Mouse (Mus musculus) retina, postnatal 7 days (tissue): ENCODE results near the gene Uqcrq.

Experiments used
- DNase-seq: peaks from one replicate; pipeline ENCODE4 v3.0.0-alpha.2; 2012; ENCODE audit warnings: low read depth, low spot score

Uqcrq gene

DNA sequence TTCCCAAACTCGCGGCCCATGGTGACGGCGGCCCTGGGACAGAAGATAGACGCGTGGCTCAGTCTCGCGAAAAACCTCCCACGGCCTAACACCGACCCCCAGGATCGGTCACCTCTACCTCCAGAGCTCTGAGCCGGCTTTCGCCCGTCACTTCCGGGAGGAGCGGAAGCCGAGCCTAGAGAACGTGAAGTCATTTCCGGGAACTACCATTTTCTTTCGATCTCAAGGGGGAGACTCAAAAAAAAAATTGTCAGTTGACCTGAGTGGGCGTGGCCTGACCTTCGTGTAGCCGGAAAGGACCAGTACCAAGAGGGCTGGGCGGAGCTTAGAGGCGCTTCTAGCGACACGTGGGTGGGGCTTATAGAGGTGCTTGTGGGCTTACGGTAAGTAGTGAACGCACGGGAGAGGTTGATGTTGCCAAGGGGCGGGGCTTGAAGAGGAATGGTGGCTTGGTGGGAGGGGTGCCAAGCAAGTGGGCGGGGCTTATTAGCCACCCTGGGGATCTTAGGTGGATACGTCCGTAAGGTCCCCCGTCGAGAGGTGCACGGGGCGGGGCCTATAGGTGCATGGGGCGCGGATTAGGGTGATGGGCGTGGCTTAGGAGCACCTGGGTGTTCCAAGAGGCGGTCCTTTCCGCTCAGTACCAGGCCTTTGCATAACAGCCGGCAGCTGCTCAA is at the start of gene Uqcrq, which contains the start of gene Gdf9:
Gene Uqcrq (minus strand): TSS at position 162 of the 677 bp plus-strand sequence.
Gene Gdf9 (plus strand): TSS at position 354 of the 677 bp plus-strand sequence.
- DNase-seq: peak; percentile 100

DNA sequence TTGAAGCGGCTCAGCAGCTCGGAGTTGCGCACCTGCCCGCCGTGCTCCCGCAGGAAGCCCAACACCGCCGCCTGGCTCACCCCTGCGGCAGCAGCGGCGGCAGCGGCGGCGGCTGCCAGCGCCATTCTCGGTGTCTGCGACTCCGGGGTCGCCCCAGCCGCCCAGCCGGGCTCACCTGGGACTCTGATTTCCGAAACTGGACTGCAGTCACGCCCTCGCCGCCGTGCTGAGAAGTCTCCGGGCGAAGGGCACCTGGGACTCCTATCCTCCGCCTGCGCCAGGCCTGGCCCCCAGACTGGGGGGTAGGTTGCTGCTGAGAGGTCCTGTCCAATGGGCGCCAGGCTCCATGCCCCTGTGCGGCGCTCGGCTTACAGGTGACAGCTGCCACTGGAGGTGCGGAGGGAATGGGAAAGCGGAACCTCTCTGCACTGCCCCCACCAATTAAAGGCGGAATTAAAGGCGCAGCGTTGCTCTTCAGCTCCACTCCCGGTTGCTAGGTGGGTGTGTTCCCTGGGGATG is 49.2 kb upstream of the Uqcrq start, which contains the start of the genes Gm9945 and Sowaha:
Gene Gm9945 (plus strand): TSS at position 384 of the 519 bp plus-strand sequence.
Gene Sowaha (minus strand): TSS at position 492 of the 519 bp plus-strand sequence.
- no peak for DNase-seq

DNA sequence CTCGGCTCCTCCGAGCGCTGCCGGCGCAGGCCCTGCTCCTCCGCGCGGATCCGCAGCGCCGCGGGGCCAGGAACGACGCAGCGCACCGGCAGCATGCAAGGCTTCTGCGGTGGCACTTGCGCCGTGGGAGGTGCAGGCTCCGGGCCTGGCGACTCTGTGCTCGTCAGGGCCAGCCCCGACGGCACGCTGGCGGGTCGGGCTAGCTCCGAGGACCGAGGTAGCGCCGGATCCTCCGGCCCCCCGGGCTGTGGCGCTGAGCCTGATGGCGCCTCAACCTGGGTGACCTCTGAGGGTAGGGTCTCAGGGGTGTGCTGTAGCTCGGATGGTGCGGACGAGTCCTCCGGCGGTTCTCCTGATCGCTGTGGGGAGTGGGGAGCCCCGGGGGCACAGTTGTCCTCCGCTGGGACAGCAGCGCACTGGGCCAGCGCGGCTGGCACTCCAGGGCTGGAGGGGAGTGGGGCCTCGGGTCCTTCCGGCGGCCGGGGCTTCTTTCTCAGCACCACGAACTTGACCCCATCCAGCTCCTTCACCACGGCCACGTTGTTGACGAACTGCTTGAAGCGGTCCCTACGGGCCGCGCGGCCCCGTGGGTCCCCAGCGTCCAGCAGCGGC is 48.6 kb upstream of the Uqcrq start:
- DNase-seq: no peak

DNA sequence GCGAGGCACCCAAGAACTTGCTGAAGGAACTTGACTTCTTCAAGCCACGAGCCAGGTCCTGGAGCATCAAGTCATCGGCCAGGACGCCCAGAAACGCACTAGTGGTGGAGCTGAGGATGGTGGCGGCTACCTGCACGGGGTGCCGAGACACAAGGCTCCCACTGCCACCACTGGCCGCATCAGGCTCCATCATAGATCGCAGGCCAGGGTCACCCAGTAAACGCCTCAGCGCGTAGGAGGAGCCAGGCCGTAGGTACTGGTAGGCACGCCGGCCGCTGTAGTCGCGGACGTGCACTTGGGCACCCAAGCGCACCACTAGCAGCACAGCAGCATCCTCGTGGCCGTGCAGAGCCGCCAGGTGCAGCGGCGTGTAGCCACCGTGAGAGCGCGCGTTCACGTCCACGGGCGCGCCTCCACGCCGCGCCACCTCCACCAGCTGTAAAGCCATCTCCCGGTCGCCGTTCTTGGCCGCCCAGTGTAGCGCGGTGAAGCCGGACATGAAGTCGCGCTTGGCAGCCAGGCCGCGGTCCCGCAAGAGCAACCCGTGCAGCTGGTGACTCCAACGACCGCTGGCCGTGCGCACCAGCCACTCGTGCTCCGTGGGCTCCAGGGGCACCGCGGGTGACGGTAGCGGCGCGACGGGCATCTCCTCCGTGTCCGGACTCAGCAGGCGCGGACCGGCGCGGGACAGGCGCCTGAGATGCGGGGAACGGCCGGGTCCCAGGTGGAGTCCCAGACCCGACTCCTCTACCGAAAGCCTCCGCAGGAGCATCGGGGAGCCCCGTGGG is 47.9 kb upstream of the Uqcrq start:
- no peak for DNase-seq

DNA sequence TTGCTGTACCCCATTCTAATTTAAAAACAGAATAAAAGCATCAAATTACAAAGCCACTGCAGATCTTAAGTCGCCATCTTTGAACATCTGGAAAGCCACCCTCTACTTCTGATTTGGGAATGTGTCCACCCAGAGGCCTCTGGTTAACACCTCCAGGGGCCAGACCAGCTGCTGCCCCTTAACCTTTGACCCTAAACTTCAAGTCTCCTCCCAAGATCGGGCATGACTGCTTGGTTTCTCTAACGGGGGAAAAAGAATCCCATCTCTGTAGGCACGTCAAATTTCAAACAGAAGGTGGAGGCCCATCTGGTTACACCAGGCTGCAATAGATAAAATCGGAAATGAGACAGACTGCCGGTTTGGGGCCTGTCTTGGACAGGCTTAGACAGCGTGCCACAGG is 47.2 kb upstream of the Uqcrq start:
- DNase-seq: no peak

DNA sequence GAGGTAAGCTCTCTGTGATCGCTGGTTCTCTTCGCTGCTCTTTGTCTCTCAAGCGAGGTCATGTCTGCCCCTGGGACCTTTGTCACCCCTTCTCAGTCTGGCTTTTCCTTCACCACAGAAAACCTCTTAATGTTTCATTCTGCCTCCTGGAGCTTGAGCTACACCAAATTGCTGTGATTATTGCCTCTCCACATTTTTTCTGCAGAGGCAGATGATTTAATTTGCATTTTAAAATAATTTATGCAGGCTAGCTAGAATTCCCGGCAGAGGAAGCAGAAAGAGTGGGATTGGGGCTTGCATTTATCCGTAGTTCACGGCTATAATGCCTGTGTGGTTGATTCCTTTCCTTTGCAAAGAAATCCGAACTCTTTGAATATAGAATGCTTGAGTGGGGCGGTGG is 45.0 kb upstream of the Uqcrq start:
- no peak for DNase-seq

DNA sequence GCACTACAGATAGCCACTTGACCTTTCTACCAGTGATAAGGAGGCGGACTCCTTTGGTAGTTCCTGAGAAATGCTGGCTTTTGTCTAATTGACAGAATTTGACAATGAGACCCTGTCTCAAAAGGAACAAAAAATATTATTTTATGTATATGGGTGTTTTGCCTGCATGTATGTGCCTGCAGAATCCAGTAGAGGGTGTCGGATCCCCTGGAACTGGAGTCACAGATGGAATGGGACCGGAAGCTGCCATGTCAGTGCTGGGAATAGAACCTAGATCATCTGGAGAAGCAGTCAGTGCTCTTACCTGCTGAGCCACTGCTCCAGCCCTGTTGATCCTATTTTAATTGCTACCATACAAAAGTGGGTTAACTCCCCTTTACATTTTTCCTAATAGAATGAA is 42.1 kb upstream of the Uqcrq start:
- no peak for DNase-seq

DNA sequence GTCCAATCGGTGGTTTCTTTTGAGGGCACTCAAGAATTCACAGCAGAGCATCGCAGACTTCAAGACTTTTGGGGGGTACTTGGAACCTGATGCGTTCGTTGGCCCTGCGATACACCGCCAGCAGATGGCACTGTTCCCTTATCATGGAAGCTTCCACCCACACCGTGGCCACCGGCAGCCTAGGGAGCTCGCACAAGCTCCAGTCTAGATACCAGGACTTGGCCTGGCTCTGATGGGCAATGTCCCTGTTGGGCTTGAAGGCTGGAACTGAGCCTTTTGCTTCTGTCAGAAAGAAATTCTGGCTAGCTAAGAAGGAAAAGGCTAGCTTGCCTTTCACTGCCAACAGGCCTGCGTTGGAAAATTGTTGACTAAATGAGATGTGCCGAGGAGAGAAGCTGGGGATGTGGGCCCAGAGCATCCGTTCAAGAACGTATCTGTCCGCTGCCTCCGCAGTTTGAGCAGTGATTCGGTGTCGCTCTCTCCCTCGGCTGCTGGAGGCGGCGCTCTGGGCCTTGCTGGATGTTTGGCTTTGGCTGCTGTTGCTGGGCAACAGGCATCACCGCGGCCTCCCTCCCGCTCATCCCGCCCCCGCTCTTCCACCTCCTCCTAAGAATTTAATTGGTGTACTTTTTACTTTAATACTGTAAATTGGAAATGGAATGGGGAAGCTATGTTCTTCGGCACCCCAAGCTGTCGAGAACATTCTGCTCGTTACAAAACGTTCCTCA is 39.5 kb upstream of the Uqcrq start, which contains the start of gene Gm9837:
Gene Gm9837 (minus strand): TSS at position 512 of the 728 bp plus-strand sequence.
- peak; percentile 82 for DNase-seq

DNA sequence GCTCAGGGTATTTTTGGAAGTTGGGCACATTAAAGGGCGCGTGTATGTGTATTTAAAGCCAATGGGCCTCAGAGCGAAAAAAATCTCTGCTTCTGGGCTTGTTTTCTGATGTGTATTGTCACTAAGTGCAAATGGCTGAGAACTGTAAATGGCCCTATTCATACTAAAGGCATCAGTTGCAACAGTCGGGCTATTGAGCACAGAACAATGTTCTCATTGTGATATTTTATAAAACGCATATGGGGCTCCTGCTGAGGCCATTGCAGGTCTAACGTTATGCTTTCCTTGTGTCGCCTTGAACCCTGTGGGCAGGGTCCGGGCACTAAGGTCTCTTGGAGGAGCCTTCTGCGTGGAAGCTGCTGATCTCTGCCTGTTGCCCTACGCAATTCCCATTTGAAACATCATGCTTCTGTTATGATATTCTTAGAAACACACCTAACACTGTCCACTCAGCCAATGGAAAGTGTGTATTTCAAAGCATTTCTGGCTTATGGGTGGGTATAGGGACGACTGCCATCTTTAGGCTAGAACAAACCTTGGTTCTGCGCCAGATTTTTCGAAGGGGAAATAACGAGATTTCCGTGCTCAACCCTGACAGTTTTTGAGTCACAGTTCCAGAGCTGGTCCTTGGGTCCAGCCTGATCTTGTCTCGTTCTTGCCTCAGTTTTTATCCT is 38.8 kb upstream of the Uqcrq start:
- no peak for DNase-seq

DNA sequence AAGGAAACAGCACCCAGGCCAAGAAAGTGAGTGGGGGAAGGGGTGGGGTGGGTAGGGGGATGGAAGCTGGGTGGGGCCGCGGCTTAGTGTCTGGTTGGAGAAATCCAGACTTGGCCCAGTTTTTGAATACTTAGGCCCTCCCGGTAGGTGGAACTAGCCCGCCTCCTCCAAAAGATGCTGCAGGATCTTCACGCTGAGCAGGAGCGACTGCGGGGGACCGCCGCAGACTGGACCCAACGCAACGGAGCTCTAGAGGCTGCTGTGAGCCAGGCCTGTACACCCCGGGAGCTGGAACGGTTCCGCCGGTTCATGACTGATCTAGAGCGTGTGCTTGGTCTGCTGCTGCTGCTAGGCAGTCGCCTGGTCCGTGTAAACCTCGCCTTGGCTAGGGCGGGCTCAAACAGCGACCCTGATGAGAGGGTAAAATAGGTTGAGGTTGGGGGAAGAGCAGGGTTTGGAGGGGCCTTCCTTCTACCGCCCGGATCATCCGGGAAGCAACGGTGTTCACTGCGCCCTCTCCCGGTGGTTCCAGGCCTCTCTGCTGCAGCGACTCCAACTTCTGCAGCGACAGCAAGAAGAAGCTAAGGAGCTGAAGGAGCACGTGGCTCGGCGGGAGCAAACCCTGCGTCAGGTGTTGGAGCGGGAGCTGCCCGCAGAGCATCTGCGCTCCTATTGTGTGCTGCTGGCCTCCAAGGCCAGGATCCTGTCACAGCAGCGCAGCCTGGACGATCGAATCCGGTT is 35.8 kb upstream of the Uqcrq start:
- DNase-seq: peak; percentile 63

DNA sequence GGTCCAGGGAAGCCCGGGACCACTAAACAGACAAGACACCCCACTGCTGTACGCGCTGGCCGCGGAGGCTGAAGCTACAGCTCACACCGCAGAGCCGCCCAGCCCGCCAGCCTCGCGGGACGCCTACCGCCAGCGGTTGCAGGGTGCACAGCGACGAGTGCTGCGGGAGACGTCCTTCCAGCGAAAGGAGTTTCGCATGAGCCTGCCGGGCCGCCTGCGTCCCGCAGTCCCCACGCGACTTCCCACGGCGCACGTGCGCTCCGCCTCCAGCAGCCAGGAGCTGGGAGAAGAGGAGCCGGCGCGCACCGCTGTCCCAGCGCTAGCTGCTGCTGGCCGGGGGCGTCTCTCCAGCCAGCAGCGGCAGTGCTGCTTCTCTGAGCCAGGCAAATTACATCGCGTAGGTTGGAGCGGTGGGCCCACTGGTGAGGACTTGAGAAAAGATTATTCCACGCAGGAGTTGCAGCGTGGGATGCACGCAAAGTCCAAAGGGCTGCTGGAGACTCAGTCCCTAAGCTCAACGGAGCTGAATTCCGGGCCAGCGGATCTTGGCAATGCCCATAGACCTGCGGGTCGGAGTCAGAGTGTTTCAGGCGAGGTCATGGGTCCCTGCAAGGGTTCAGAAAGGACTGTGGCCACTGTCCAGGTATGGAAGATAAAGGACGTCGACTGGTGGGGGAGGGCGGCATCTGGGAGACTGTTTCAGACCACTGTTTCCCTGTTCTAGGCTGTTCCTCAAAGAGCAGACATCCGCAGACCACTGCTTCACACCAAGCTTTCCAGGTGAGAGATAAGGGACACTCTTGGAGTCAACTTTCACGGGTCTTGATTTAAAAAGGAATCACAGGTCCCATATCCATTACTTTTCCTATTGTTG is 33.2 kb upstream of the Uqcrq start:
- no peak for DNase-seq

DNA sequence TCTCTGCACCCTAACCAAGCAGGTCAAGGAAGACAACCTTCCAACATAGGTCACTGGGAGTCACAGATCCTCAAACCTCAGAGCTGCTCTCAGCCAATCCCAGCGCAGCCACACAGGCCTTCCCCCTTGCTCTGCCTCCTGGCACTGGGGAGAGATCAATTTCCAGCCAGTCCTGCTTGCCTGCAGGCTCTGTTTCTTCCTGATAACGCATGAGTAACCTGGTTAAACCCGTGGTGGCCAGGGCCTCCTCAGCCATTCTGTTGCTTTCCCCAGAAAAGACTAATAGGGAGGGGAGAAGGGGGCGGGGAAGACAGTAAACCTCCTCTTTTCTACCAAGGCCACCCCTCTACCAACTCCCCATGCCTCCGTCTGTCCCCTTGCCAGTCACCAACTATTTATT is 31.1 kb upstream of the Uqcrq start:
- DNase-seq: no peak

DNA sequence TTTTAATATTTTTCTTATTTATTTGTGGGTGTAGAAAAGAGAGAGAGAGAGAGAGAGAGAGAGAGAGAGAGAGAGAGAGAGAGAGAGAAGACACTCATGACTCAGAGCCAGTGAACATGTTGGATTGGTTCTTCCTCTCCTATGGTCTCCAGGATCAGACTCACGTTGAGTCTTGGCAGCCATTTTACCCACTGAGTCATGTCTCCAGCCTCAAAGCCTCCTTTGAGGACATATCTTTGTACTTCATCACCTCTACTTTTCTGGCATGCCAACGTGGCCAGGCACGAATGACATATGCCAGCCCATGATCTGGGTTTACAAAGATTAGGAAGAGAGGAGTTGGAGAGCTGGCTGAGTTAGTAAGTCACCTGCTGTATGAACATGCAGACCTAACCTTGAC is 29.6 kb upstream of the Uqcrq start:
- DNase-seq: no peak

DNA sequence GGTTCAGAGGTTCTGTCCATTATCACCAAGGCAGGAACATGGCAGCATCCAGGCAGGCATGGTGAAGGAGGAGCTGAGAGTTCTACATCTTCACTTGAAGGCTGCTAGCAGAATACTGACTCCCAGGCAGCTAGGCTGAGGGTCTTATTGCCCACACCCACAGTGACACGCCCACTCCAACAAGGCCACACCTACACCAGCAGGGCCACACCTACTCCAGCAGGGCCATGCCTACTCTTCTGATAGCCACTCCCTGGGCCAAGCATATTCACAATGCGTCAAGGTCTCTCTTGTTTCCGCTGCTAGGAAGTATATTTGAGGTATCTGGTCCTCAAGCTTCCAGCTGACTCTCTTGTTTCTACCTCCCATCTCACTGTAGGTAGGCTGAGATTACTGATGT is 28.4 kb upstream of the Uqcrq start:
- no peak for DNase-seq

DNA sequence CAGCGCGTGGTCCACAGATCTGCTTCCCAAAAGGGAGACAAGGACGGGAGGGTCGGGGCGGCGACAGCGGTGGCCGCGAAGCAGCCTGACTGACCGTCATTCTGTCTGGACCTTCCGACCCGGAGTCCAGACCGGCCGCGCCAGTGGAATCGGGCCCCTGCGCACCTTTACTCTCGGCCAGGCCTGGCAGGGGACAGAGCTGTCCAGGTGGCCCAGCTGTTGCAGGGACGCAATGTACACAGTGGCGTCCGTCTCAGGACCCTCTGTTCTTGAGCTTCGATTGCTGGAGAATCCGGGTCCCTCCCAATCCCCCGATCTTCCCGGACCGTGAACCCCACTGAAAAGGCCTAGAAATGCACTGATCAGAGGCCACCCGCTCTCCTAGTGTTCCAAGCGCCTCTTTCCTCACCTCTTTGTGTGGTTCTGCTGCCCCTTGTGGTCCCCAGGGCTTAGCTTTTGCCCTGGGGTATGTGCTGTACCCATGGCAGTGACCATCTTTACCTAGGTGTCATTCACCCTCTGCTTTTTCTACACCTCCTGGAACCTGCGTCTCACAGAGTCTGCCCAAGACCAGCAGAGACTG is 26.8 kb upstream of the Uqcrq start:
- no peak for DNase-seq

DNA sequence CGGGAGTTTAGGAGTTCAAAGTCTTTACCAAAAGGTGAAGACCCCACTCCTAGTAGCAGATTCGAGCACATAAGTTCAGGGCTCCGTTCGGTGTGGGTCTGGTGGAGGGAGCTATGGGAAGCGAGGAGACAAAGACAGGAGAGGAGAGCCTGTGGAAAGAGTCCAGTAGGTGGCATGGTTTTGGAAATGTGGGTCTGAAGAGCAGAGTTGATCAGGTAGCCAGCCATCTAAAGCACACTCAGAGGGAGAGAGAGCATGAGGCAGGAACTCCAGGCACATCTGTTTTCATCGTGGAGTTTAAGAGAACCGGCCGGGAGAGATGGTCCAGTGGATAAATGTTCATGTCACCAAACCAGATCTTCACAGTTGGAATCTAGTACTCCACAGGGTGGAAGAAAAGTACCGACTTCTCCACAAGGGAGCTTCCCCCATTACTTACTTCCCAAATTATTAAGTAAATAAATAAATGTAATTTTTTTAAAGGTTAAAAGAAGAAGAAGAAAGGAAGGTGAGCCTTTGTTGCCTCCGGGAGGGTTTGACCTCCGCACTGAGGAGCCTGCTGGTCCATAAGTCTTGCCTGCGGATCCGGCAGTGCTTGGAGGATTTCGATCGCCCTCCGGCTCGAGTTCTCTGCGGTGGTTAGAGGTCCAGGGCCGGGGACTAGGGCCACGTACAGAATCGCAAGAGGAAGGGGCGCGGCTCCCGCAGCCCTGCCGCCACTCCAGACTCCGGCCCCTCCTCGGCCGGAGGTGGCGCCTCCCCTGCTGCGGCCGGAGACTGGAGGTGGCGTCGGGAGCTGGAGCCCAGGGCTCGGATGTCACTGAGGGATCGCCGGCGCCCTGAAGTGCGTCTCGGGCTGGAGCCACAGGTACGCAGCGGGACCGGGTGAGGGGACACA is 26.1 kb upstream of the Uqcrq start, which contains the start of the genes Gm10447 and Shroom1:
Gene Gm10447 (minus strand): TSS at position 637 of the 898 bp plus-strand sequence.
Gene Shroom1 (plus strand): TSS at position 732 of the 898 bp plus-strand sequence.
- no peak for DNase-seq

DNA sequence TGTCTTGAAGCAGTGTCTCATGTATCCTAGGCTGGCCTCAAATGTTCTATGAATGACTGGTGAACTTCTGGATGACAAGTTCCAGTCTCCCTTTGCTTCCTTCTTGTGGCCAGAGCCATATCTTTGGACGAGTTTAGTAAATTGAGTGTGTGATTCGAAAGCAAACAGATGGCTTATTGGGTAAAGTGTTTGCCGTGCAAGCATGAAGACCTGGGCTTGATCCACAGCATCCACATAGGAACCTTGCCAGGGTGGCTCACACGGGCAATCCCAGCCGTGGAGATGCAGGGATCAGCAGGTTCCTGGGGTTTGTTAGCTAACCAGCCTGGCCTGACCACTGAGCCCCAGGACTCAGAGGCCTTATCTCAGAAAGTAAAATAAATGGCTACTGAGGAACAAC is 22.4 kb upstream of the Uqcrq start:
- DNase-seq: no peak

DNA sequence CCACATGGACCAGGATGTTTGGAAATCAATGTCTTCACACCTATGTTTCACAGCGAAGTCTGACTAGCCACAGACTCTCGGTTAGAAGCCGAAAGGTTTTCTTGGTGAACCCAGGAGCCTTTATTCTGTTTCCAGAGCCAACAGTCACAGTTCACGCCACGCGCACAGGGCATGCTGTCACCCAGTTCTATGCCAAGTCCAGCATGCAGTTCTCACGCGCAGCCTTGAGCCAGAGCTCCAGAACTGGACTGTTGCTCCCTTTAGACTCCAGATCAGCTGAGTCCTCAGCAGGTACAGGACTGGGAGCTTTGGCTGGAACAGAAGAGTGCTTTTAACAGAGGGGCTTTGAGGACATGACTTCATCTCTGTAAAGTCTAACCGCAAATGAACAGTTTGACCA is 21.8 kb upstream of the Uqcrq start:
- no peak for DNase-seq
